Mouse (Mus musculus) brain, adult 2 months (tissue): ENCODE results near the gene Ipcef1.
"Not testable (repeated sequence)": the region's sequence is repeated elsewhere in the genome, so short reads cannot be mapped to it uniquely, and the experiment has no call there.

Experiments used
- DNase-seq: peaks from one replicate; pipeline ENCODE4 v3.0.0; 2011; ENCODE audit warnings: low read depth, low spot score

Ipcef1 gene

DNA sequence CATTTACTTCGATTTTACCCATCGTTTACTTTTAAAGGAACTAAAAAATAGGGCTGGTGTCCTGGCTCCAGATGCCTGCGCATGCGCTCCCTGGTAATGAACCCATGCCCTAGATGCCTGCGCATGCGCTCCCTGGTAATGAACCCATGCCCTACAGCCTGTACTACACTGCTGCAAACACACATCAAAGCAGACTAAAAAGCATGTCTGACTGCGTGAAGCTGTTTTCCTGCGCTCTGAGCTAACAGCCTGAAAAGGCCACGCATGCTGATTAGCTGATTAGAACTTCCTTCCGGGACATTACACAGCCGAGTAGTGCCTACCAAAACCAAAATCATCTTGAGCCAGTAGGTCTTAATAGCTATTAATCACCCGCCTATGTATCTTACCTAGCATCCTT lies 16.7 kb downstream of the Ipcef1 start:
- no peak for DNase-seq

DNA sequence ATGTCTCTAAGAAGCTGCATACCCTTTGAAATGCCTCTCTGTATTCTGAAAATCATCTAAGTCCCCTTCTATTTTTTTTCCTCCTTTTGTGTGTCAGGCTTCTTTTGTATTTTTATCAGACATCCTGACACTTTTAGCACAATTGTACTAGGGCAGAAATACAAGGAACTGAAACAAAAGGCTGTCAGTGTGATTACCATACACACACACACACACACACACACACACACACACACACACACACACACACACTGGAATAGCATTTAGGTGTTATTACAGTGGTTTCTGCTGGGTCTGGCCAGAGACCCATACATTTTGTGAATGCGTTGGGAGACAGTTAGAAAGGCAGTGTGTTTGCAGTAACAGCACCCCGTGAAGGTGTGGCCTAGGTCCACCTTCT lies 18.8 kb downstream of the Ipcef1 start:
- no peak for DNase-seq

DNA sequence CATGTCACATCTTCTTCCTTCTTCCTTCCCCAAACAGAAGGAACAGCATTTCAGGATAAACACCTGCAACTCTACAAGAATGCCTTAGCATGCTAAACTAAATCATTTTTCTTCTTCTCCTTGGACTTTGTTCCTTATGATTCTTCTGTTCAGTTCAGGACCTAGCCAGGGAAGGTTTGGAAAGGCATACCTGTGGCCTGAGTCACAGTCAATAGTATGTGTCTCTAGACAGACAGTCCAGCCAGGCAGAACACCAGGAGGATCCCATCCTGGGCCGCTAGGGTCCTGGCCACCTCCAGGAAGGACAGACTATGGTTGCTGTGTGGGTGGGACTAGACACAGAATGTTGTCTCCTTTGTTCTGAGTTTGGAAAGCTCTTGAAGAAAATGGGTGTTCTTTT lies 27.2 kb downstream of the Ipcef1 start:
- no peak for DNase-seq

GRCm38 (mm10) chr10:7020551-7020950 lies 31.7 kb downstream of the Ipcef1 start:
- no peak for DNase-seq

DNA sequence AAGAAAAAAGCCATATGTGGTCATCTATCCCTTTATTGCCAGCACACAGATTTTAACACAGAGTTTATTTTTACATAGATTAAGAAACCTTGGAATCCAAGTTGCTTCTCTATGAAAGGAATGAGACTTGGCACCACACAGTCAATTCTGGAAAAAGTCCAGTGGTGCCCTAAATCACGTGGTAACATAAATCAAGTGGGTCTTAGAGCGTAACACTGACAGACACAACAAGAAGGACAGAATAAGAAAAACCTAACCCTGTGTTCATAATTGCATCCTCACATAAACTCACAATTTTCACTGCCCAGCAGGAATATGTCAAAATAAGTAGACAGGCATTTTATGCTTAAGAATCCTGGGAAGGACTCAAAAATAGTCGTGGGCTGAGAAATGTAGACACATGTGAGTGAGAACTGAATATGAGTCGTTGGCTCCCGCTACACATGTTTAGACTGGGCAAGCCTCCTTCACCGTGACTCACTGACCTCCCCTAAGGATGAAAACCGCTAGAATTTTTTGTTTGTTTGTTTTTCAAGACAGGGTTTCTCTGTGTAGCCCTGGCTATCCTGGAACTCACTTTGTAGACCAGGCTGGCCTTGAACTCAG lies 32.4 kb downstream of the Ipcef1 start:
- no peak for DNase-seq

GRCm38 (mm10) chr10:7015199-7015598 lies 37.1 kb downstream of the Ipcef1 start:
- DNase-seq: peak; percentile 30

DNA sequence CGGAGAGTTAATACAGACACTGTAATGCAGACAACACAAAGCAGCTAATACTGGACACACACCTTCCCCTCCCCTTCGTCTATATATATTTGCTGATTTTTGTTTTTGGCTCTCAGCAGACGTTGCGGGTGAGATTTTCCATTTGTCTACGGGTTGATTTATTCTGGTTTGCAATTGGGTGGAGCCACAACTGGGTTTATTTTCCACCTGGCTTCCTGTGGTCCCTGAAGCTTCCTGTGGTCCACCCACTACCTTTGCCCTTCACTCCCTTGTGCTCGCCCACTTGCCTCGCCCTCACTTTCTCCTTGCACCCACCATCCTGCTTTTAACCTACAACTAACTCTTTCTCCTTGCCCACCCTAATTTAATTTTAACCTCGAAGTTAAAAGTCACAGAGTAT lies 41.7 kb downstream of the Ipcef1 start:
- DNase-seq: no peak

GRCm38 (mm10) chr10:7004980-7005538 lies 47.2 kb downstream of the Ipcef1 start:
- no peak for DNase-seq

DNA sequence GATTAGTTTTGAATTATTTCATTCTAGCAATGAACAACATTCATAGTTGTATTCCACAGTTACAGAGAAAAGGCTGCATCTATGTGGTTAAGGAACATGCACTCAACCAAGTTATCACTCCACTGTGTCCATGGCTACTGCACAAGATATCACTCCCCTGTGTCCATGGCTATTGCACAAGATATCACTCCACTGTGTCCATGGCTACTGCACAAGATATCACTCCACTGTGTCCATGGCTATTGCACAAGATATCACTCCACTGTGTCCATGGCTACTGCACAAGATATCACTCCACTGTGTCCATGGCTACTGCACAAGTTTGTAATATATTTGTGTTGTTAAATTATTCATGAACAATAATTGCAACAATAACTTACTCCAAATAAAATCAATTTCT lies 48.4 kb downstream of the Ipcef1 start:
- not testable (repeated sequence) for DNase-seq

DNA sequence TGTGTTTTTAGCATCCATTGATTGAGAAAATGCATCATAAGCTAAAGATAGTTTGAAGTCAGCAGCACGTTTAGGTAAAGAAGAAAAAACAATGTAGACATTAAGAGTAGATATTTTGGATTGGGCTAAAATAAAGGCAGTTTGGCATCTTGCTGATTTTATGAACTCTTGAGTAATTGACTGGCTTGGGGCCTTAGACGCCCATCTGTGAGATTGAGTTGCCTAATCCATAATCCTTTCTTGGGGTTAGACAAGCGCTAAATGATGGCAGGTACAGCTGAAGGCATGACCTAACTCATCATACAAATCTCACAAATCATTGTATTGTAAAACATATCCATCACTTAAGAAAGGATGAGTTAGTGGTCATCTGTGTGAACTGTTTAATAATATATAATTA lies 52.9 kb downstream of the Ipcef1 start:
- no peak for DNase-seq

- DNase-seq: peak; percentile 89
These were observed 53.6 kb downstream of the Ipcef1 start for GRCm38 (mm10) chr10:6998576-6999250.

- no peak for DNase-seq
These were observed 55.4 kb downstream of the Ipcef1 start for GRCm38 (mm10) chr10:6996895-6997294.

GRCm38 (mm10) chr10:6988555-6988954 lies 63.7 kb downstream of the Ipcef1 start:
- DNase-seq: no peak

DNA sequence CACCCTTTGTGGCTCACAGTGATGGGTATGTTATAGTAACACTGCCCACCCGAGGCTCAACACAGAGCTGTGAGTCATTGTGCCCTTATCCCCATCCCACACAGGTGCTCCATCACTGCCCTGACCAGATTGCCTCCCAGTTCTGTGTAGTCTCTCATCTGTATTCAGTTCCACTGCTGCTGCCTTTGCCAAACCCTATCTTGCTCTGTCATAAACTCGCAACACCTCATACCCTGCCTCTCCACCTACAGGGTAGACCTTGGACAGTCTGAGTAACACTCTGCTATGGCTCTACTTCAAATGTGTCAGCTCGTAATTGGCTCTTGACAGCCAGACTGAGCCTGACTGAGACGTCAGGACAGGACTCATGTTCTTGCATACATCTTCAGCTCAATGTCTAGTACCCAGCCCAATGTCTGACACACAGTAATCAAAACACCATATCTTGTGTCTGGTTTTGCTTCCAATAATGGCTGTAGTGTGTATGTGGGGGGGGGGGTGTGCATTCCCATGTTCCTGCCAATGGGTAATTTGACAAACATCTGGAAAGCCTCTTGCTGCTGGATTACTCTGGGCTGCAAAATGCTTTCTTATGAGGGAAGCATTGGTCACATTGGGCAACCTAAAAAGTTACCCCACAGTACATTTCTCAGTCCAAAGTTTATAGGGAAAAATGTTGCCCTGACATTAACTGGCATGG lies 64.7 kb downstream of the Ipcef1 start:
- DNase-seq: no peak

DNA sequence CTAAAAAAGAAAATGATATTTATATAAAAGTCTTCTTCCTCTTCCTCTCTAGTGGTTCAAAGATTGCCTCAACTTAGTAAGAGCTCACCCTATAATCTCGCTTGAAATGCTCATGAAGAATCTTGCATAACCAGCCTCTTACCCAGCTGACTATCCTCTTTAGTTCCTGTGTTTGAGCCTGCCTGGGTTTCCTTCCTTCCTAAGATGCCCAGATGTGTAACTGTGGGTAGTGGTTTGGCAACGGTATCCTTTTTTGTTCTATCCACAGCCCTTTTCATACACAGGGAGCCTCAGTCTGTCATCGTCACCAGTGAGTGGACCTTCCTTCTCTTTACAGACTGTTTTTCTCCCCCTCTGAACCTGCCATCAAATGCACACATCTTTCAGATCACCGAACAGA lies 66.0 kb downstream of the Ipcef1 start:
- no peak for DNase-seq

- DNase-seq: no peak
These were observed 68.8 kb downstream of the Ipcef1 start for GRCm38 (mm10) chr10:6983431-6983830.

DNA sequence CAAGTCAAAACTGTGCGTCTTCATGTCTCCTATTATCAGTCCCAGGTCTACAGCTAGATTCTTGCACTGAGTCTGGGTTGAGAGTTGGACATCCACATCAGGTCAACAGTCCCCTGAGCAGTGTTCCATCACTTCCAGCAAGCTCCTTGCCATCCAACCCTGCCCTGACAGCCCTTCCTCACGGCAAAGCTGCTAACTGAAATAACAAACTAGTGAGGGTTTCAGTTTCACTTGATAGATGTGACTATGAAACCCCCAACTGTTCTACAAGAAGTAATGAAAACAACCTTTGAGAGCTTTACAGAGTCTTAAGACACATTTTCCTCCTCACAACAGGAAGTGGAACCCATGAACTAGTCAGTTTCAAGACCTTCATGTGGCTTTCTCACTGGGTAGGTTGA lies 69.5 kb downstream of the Ipcef1 start:
- no peak for DNase-seq

GRCm38 (mm10) chr10:6980236-6980635 lies 72.0 kb downstream of the Ipcef1 start:
- DNase-seq: peak; percentile 79

DNA sequence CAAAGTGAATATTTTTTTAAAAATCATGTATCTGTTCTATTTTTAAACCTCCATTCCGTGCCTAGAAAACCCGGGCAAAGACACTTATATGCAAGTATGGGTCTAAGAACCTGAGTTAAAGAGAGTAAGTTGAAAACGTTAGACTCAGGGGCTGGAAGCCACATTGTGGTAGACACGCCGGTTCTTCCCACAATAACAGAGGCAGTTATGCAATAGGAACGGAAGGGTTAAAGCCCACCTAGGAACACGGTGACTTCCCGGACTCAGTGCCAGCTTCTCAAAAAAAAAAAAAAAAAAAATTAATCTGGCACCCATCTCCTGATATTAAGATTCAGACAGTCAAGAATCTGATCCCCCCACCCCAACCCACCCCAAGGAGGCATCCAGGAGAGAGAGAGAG lies 72.5 kb downstream of the Ipcef1 start:
- peak; percentile 49 for DNase-seq

- peak; percentile 94 for DNase-seq
These were observed 73.1 kb downstream of the Ipcef1 start for GRCm38 (mm10) chr10:6979216-6979615.

- no peak for DNase-seq
These were observed 73.5 kb downstream of the Ipcef1 start for GRCm38 (mm10) chr10:6978733-6979132.

GRCm38 (mm10) chr10:6977843-6978242 lies 74.4 kb downstream of the Ipcef1 start:
- DNase-seq: peak; percentile 92

- peak; percentile 34 for DNase-seq
These were observed 83.9 kb downstream of the Ipcef1 start for GRCm38 (mm10) chr10:6968334-6968733.
